Mouse (Mus musculus) G1E-ER4 (cell line): ENCODE data around the gene Elp6. TPM values are rescaled to one million over a fixed set of nuclear protein-coding genes. Genes with fewer than 3 reads are reported as not detected.
A peak's percentile ranks its signal among the peaks of the same experiment; 100 is the strongest.

Experiments
- GATA1 ChIP-seq: IDR thresholded peaks from one replicate; pipeline ENCODE4 v1.8.0; 2012; ENCODE audit warnings: low read length, inconsistent platforms
- polyA plus RNA-seq: library from polyadenylated mRNA; stranded (reverse); fragments of >175 nt; gene quantifications from 2 replicates; pipeline ENCODE4 v1.2.3, GENCODE M21; 2012

Elp6 gene
- polyA plus RNA-seq, 1 experiment: 22.2 TPM

DNA sequence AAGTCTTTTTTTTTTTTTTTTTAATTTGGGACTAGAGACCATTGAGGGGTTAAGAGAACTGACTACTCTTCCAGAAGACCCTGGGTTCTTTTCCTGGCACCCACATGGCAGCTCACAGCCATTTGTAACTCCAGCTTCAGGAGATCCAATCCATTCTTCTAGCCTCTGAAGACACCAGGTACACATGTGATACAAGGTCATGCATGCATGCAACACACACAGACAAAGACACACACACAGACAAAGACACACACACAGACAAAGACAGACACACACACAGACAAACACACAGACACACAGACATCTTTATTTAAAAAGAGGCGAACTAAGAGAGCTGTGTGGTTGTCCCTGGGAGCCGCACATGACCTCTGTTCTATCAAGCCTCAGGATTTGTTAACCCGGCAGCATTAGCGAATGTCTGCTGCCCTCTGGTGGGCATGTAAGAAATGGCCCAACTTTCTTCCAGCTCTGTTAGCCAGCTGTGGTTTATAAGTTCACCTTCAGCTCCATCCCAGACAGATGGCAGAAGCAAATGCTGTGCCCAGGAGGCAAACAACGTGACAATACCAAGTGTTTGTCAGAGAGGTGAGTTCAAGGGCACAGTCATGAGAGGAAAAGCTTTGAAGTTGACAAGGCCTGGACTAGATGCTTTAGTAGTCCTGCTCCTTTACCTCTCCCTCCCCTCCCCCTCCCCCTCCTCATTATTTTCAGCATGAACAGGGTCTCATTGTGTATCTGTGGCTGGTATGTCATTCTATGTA lies 7.9 kb upstream of the Elp6 start:
- no peak for TF ChIP-seq GATA1

GRCm38 (mm10) chr9:110304516-110304915 lies 457 bp upstream of the Elp6 start:
- TF ChIP-seq GATA1: no peak

GRCm38 (mm10) chr9:110306371-110306770 lies 1.4 kb downstream of the Elp6 start:
- no peak for TF ChIP-seq GATA1

DNA sequence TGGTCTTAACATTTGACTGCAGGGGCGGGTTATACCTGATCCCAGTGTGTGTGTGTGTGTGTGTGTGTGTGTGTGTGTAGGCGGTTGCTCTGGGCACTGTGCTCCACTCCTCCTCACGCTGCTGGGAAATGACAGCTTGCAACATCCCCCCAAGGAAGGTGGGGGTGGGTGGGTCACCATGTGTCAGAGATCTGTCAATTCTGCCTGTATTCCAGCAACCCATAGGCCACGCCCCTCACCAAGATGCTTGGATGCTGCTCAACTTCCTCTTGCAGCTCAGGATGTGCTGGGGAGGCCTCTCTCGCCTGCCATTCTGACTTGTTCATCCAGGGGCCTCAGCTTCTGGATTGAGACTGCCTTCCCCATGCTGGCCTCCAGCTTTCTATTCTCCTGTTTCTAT lies 9.7 kb downstream of the Elp6 start:
- TF ChIP-seq GATA1: no peak

- no peak for TF ChIP-seq GATA1
Measured at GRCm38 (mm10) chr9:110315410-110315809, 10.4 kb downstream of the Elp6 start.

DNA sequence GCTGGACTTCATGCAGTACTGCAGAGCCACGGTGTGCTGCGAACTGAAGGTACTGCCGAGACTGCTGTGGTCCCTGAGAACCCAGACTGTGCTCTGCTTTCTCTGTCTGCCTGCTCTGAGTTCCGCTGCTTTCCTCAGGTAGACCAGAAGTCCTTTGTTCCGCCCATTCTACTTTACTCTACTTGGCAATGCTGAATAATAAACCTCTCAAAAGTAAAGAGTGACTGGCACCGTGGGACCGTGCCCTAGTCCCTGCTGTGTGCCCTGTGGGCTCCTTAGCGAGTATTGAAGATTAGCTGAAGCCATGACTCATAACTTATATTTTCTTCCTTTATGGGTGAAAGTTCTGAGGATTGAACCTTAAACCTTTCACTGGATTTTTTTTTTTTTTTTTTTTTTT lies 10.9 kb downstream of the Elp6 start:
- TF ChIP-seq GATA1: no peak

- TF ChIP-seq GATA1: no peak
Measured at GRCm38 (mm10) chr9:110316503-110316902, 11.5 kb downstream of the Elp6 start.

GRCm38 (mm10) chr9:110320769-110321168 lies 15.8 kb downstream of the Elp6 start:
- TF ChIP-seq GATA1: no peak

GRCm38 (mm10) chr9:110322972-110323371 lies 18.0 kb downstream of the Elp6 start:
- no peak for TF ChIP-seq GATA1

DNA sequence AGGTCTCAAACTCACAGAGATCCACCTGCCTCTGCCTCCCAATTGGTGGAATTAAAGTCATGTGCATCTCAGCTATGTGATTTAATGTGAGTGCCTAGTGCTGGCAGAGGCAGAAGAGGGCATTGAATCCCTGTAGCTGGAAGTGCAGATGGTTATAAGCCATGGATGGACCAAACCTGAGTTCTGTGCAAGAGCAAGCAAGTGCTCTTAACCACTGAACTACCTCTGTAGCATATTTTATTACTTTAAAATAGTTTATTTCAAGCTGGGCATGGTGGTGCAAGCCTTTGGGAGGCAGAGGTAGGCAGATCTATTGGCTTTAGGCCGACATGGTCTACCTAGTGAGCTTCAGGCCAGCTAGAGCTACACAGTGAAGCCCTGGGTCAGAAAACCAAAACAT lies 19.2 kb downstream of the Elp6 start:
- no peak for TF ChIP-seq GATA1

GRCm38 (mm10) chr9:110328178-110328577 lies 23.2 kb downstream of the Elp6 start:
- TF ChIP-seq GATA1: peak; percentile 95

- TF ChIP-seq GATA1: no peak
Measured at GRCm38 (mm10) chr9:110328946-110329630, 24.1 kb downstream of the Elp6 start.

- no peak for TF ChIP-seq GATA1
Measured at GRCm38 (mm10) chr9:110329655-110330054, 24.7 kb downstream of the Elp6 start.

GRCm38 (mm10) chr9:110330341-110330740 lies 25.4 kb downstream of the Elp6 start:
- no peak for TF ChIP-seq GATA1

DNA sequence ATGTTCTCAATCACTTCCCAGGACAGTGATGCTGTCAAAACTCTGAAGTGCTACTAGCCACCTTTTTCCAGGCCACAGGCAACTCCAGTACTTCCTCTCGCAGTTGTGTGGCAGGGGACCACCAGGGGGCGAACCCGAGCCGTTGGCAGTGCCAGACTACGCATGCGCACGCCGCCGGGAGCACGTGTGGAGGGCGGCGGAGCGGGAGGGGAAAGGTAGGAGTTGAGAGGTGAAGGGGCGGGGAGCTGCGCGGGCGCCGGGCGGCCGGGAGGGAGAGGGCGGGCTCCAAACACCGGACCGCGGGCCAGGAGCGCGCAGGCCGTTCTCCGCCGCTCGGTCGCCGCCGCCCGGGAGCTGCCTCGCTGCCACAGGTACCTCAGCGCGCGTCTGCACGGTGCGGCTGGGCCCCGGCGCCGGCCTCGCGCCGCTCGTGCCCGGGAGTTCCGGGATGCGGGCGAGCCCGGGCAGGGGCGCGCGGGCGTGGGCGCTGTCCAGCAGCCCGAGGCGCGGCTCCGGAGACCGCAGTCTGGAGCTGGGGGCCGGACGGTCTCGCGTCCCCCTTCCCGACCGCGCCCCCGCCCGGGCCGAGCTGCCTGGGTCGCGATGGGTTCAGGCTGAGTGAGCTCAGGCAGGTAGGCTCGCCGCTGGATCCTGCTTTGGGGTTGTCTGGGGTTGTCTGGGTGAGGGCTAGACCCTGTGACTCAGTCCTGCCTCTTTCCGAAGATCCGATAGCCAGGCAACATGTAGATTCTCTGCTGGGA lies 28.3 kb downstream of the Elp6 start, which contains the start of gene Scap:
Gene Scap (plus strand): TSS at position 154 of the 761 bp plus-strand sequence.
- no peak for TF ChIP-seq GATA1

DNA sequence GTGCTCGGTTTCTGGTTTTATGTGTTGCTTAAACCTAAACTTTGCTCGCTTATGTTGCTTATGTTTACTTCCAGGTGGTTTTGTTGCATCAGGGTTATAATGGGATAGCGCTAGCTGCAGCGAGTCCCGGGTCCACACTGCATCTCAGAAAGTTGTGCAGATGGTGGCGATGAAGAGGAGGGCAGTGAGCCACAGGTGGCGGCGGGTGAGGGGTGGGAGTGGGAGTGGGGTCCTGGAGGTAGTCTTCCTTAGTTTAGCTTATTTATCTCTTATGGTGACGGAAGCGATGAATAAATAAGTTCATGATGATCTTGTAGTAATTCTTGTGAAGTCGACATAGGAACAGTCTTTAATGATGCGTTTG lies 28.9 kb downstream of the Elp6 start:
- no peak for TF ChIP-seq GATA1
